In genomic region chr17:5575518-5575917, GRCm38 (mm10) we compare ENCODE assay signal across 13 mouse cellular contexts.
A peak's percentile ranks its signal among the peaks of the same experiment; 100 is the strongest.
DNase-seq lines count a peak whose midpoint lies in the region; ATAC-seq and TF ChIP-seq lines count a peak whose summit lies in the region.
"Had no signal": no experiment of that assay in that cellular context is flagged by ENCODE, and none has a peak within 500 bp of the region (broad histone marks: within the 10 kb centered on the region; RNA-seq: fewer than 3 reads in every experiment).

No protein-coding gene starts in this region.

- H3K4me2 ChIP-seq in lung, postnatal 0 days (replicated peaks; ENCODE audit: low read depth, low read length): no peak overlapping the region
- H3K4me2 ChIP-seq: midbrain, embryonic 15.5 days had no signal

- peak; percentile 93 for ATAC-seq in lung, postnatal 0 days
- ATAC-seq: midbrain, embryonic 15.5 days had no signal

- no peak overlapping the region for H3K27ac ChIP-seq in lung, postnatal 0 days (ENCODE audit: low read length)
- H3K27ac ChIP-seq: forebrain, embryonic 10.5 days; hindbrain, embryonic 10.5 days; midbrain, embryonic 15.5 days had no signal

- no peak for TF ChIP-seq CTCF in lung, postnatal 0 days (IDR thresholded peaks at IDR 0.05)

- DNase-seq in layer of hippocampus, adult 9-11 months: peak; percentile 63
- DNase-seq in layer of hippocampus, postnatal 36 days: no peak
- DNase-seq in cerebellum, adult 18-20 months: peak; percentile 53 to 59
- DNase-seq in cerebellum, postnatal 36 days: peak; percentile 45 to 51
- peak; percentile 69 for DNase-seq in lung, postnatal 0 days (ENCODE audit: low spot score)
- DNase-seq in spleen, postnatal 14 days (ENCODE audit: low spot score in 2 of 2): no peak
- DNase-seq in spleen, adult 12 weeks (ENCODE audit: low spot score): no peak
- no peak for DNase-seq in testis, postnatal 14 days (ENCODE audit: low spot score)
- DNase-seq: gastrocnemius, postnatal 36 days; thymus, postnatal 36 days had no signal

- no peaks in the 10 kb centered on the region for H3K36me3 ChIP-seq in lung, postnatal 0 days (ENCODE audit: insufficient read depth, low read length)
- H3K36me3 ChIP-seq: forebrain, embryonic 10.5 days; hindbrain, embryonic 10.5 days; midbrain, embryonic 15.5 days had no signal

- no peak overlapping the region for H3K4me3 ChIP-seq in lung, postnatal 0 days (ENCODE audit: low read depth, low read length)
- H3K4me3 ChIP-seq: forebrain, embryonic 10.5 days; hindbrain, embryonic 10.5 days; midbrain, embryonic 15.5 days had no signal

- H3K4me1 ChIP-seq in lung, postnatal 0 days (ENCODE audit: insufficient read depth, low read depth, low read length): no peaks in the 10 kb centered on the region; the same call in 1 of the 2 replicates
- H3K4me1 ChIP-seq: forebrain, embryonic 10.5 days; midbrain, embryonic 15.5 days had no signal

- 49% methylated on average over 4 of the region's 4 CpGs for WGBS in lung, postnatal 0 days

- H3K9me3 ChIP-seq in lung, postnatal 0 days (ENCODE audit: low read length): no peaks in the 10 kb centered on the region
- H3K9me3 ChIP-seq: forebrain, embryonic 10.5 days; hindbrain, embryonic 10.5 days; midbrain, embryonic 15.5 days had no signal

- H3K27me3 ChIP-seq in lung, postnatal 0 days (replicated peaks; ENCODE audit: insufficient read depth, low read length): no peaks in the 10 kb centered on the region
- H3K27me3 ChIP-seq: midbrain, embryonic 15.5 days had no signal

- H3K9ac ChIP-seq in lung, postnatal 0 days (replicated peaks; ENCODE audit: low read depth): no peak overlapping the region
- H3K9ac ChIP-seq: midbrain, embryonic 15.5 days had no signal

- no peak for TF ChIP-seq EP300 in lung, postnatal 0 days (IDR thresholded peaks at IDR 0.05)

Comparison
In these comparisons a context has a peak if more than half of its experiments do, and no peak if none do; other contexts are left out.
1. DNase-seq: peak in layer of hippocampus, adult 9-11 months (single experiment), cerebellum, adult 18-20 months (2 of 2), cerebellum, postnatal 36 days (2 of 2) and lung, postnatal 0 days (single experiment); none in layer of hippocampus, postnatal 36 days (0 of 2), spleen, postnatal 14 days (0 of 2), spleen, adult 12 weeks (single experiment) and testis, postnatal 14 days (single experiment).